Mouse (Mus musculus) liver, embryonic 14.5 days (tissue): ENCODE measurements at regions not wholly inside any gene's neighbourhood (a gene's known extent, or its start where the extent isn't known, plus 50 kb on each side); places are given as distances from the start of the nearest gene placed in this dataset.

Experiments used
- ATAC-seq: fragments of 200-750 bp; cut with Nextera tagmentation; 2 replicates; pipeline ENCODE4 v1.8.0; 2017; ENCODE audit warnings: moderate number of reproducible peaks, mild to moderate bottlenecking, moderate library complexity; ENCODE audit not compliant: insufficient read depth
- DNase-seq, 3 experiments: peaks; one replicate each; pipeline ENCODE4 v3.0.0-alpha.2; 2012 to 2013; ENCODE audit warnings: low read depth in 3 of 3, low spot score in 3 of 3
- H3K27ac ChIP-seq: fragments of 300-500 bp; sonication (generic); 2 replicates; pipeline ENCODE4 v1.5.1; 2014; ENCODE audit warnings: moderate library complexity, mild to moderate bottlenecking, control low read depth, inconsistent platforms
- H3K27me3 ChIP-seq: fragments of 300-500 bp; sonication (generic); 2 replicates; pipeline ENCODE4 v1.6.1; 2014; ENCODE audit warnings: mild to moderate bottlenecking, low read length, moderate library complexity; ENCODE audit not compliant: control insufficient read depth, insufficient read depth
- H3K36me3 ChIP-seq: fragments of 300-500 bp; sonication (generic); replicated peaks from 2 replicates; pipeline ENCODE4 v1.6.1; 2014; ENCODE audit warnings: low read depth; ENCODE audit not compliant: control insufficient read depth, insufficient read depth
- H3K4me1 ChIP-seq, 2 experiments: fragments of 200-500 bp in 1 of 2; fragments of 300-500 bp in 1 of 2; sonication (generic) in 1 of 2; replicated peaks; 2 replicates each; pipeline ENCODE4 v1.6.1; 2012 to 2014; ENCODE audit warnings: antibody characterized with exemption in 1 of 2, inconsistent platforms in 1 of 2, low read length in 1 of 2; ENCODE audit not compliant: control insufficient read depth in 2 of 2, insufficient read depth in 2 of 2
- H3K4me2 ChIP-seq: fragments of 300-500 bp; sonication (generic); 2 replicates; pipeline ENCODE4 v1.6.1; 2014; ENCODE audit warnings: low read depth, mild to moderate bottlenecking, control low read depth, moderate library complexity
- H3K4me3 ChIP-seq, 2 experiments: fragments of 200-500 bp in 1 of 2; fragments of 300-500 bp in 1 of 2; sonication (generic) in 1 of 2; 2 replicates each; pipeline ENCODE4 v1.5.1; 2012 to 2014; ENCODE audit warnings: low read depth in 2 of 2, low read length in 2 of 2, mild to moderate bottlenecking in 2 of 2, control low read depth in 1 of 2, inconsistent platforms in 1 of 2, moderate library complexity in 1 of 2; ENCODE audit not compliant: insufficient read depth in 1 of 2
- H3K9ac ChIP-seq: fragments of 300-500 bp; sonication (generic); replicated peaks from 2 replicates; pipeline ENCODE4 v1.6.1; 2014; ENCODE audit warnings: mild to moderate bottlenecking, control low read depth, moderate library complexity
- H3K9me3 ChIP-seq: fragments of 300-500 bp; sonication (generic); 2 replicates; pipeline ENCODE4 v1.6.1; 2016; ENCODE audit warnings: low read length, mixed read lengths; ENCODE audit not compliant: control insufficient read depth
- CTCF ChIP-seq: IDR thresholded peaks from 2 replicates; pipeline ENCODE4 v1.5.1; 2016; ENCODE audit warnings: antibody characterized with exemption, low read depth, control low read depth
- EP300 ChIP-seq: IDR thresholded peaks from 2 replicates; pipeline ENCODE4 v1.6.1; 2016; ENCODE audit warnings: antibody characterized with exemption, low read depth
- WGBS: fragments of 180-500 bp; shearing (Covaris S2); extraction: QIAGEN DNeasy Blood & Tissue Kit; methylation state at CpG from one replicate; pipeline ENCODE4 v1.1.7; 2014; ENCODE audit not compliant: insufficient replicate concordance; 5-methylcytosine and 5-hydroxymethylcytosine counted together

DNA sequence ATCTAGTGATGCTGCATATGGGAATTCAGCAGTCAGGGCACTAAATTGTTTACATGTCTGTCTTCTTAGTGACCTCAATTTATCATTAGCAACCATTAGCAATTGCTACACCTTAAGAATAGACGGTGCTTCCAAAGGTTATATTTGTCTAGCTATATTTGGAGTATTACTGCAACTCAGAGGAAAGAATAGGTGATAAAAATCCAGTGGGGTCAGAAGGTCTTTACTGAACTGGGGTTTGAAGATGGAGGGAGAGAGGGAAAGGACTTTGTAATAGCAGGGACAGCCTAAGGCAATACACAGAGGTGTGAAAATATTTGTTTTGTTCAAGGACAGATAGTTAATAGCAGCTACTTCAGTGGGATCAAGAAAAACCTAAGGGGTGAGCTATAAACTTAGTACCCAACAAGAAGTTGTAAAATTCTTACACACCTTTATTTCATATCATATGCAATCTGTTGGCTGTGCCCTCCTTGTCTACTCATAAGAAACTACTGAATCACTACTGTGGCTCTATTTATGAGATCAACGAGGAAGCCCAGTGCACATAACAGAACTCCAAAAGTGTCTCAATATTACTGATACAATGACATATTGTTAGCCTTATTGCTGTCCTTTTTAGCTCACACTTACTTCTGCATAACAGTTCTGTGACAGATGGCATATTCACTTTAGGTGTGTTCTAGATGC lies 357.7 kb upstream of the Rag2 start:
- H3K4me2 ChIP-seq, result no peak overlapping the region
- DNase-seq (no peak), ATAC-seq (no peak)
- no peaks in the 10 kb centered on the region for H3K27me3 ChIP-seq
- no peaks in the 10 kb centered on the region for H3K9me3 ChIP-seq
- TF ChIP-seq EP300 (no peak), CTCF (no peak)
- no peak overlapping the region for H3K9ac ChIP-seq
- peaks cover 0 to 2% of the 10 kb centered on the region in 2 experiments; a peak in 1 of 4 replicates for H3K4me1 ChIP-seq
- WGBS, result 55% methylated on average over 2 of the region's 2 CpGs
- H3K27ac ChIP-seq, result no peak overlapping the region
- H3K36me3 ChIP-seq, result no peaks in the 10 kb centered on the region
- H3K4me3 ChIP-seq, result no peak overlapping the region

DNA sequence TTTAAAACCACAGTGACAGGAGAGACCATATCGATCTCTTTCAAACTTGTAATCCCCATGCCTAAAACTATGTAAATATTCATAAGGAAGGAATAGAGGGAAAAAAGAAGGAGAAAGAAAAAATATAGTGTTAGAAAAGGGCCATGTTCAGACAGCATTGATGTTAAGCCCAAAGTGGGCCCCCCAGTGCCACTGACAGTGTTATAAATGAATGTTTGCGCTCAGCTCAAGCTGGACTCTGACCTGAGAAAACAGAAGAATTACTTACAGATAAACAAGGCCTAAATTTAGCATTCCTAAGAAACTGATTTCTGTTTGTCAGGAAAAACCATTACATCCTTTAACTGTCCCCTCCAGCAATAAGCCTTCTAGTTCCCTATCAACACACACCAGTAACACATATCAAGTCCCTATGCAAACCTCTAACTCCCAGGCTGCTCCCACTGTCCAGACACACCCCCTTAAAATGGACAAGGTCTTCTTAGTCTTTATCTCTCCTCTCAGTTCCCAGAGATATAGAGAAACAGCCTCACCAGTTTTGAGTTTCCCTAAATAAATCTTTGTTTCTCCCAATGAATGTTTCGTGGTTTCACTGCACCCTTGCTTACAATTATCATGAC lies 350.4 kb upstream of the Rag2 start:
- Histone ChIP-seq H3K4me1 (0 out of 4 replicates have a peak, but pooled peaks cover 0 to 4% of the 10 kb centered on the region in 2 experiments), H3K27me3 (no peaks in the 10 kb centered on the region), H3K27ac (no peak overlapping the region), H3K9ac (no peak overlapping the region), H3K4me2 (no peak overlapping the region), H3K36me3 (no peaks in the 10 kb centered on the region), H3K4me3 (no peak overlapping the region), H3K9me3 (no peaks in the 10 kb centered on the region)
- no peak for TF ChIP-seq CTCF
- no peak for TF ChIP-seq EP300
- DNase-seq, result no peak
- 30% methylated on average over 3 of the region's 3 CpGs for WGBS
- peak; percentile 62; the same call in 1 of the 2 replicates for ATAC-seq

DNA sequence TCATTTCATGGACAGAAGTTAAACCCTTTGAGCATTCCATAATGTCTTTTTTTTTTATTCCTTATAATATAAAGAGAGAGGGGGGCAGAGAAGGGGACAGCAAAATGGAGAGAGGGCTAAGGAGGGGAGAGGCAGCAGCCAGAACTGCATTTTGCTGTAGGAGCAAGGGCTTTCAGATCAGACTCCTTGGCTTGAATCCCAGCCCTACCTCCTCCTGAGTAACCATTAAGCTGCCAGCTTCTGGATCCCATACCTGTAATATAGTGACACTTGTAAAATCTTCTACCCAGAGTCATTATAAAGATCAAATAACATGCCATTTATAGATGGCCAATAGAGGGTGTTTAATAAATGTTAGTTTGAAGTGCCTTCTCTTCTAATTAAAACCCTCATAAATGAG lies 339.6 kb upstream of the Rag2 start:
- H3K9ac ChIP-seq, result no peak overlapping the region
- no peaks in the 10 kb centered on the region for H3K27me3 ChIP-seq
- TF ChIP-seq EP300, result no peak
- no peak for TF ChIP-seq CTCF
- H3K36me3 ChIP-seq, result no peaks in the 10 kb centered on the region
- H3K27ac ChIP-seq, result no peak overlapping the region
- H3K4me2 ChIP-seq, result no peak overlapping the region
- DNase-seq, result no peak
- peaks cover 8 to 9% of the 10 kb centered on the region in 2 experiments for H3K4me1 ChIP-seq
- H3K4me3 ChIP-seq, result no peak overlapping the region
- no peaks in the 10 kb centered on the region for H3K9me3 ChIP-seq
- ATAC-seq, result no peak

DNA sequence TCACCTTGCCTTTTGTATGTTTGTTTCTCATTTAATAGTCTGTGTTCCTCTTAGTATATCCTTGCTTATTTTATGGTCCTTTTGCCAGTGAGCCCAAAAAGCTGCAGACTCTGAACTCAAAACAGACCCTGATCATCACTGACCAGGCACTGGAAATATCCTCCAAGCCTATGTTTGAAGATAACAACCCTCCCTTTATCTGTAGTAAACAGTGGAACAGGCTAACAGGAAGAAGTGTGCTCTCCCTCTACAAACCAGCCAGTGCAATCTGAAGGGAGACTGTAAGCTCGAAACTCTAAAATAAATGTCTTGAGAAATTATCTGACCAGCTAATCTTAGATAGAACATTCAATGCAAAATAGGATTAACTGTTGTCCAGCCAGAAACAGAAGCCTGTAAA lies 336.4 kb upstream of the Rag2 start:
- no peaks in the 10 kb centered on the region for H3K9me3 ChIP-seq
- ATAC-seq, result peak; percentile 89
- no peak overlapping the region for H3K9ac ChIP-seq
- H3K36me3 ChIP-seq, result no peaks in the 10 kb centered on the region
- no peak overlapping the region for H3K27ac ChIP-seq
- DNase-seq, result peak in 2 of 3 experiments; percentile 13 to 28
- TF ChIP-seq CTCF (no peak), EP300 (peak; percentile 72)
- no peaks in the 10 kb centered on the region for H3K27me3 ChIP-seq
- 16% methylated on average over 1 of the region's 1 CpGs for WGBS
- peak overlapping the region; percentile 32; the same call in 1 of the 2 replicates for H3K4me2 ChIP-seq
- peaks cover 9 to 11% of the 10 kb centered on the region in 2 experiments for H3K4me1 ChIP-seq
- H3K4me3 ChIP-seq, result no peak overlapping the region

DNA sequence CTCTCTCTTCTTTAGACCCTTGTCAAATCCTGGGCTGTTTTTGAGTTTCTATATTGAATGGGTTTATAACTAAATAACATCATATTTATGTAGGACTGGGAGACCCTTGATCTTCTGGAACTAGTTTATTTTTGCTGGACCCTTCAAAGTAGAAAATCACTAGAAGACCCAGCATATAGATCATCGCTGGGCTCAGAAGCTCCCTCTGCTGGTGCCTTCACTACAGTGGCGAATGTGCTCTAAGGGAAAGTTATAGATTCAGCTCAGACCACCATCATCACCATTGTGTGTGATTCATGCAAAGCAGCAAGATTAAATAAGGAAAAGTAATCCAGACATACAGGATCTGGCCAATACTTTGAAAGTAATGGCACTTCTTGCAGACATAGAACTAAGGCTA lies 335.4 kb upstream of the Rag2 start:
- 25% methylated on average over 2 of the region's 2 CpGs for WGBS
- peak in 1 of 3 experiments; percentile 7 for DNase-seq
- Histone ChIP-seq H3K36me3 (no peaks in the 10 kb centered on the region), H3K4me2 (no peak overlapping the region), H3K9me3 (no peaks in the 10 kb centered on the region), H3K4me1 (peaks cover 9 to 11% of the 10 kb centered on the region in 2 experiments), H3K4me3 (no peak overlapping the region), H3K27ac (no peak overlapping the region), H3K27me3 (no peaks in the 10 kb centered on the region), H3K9ac (no peak overlapping the region)
- no peak for ATAC-seq
- TF ChIP-seq EP300 (no peak), CTCF (peak; percentile 63)
